Mouse (Mus musculus): Measurements from ENCODE around the gene Was.

DNA sequence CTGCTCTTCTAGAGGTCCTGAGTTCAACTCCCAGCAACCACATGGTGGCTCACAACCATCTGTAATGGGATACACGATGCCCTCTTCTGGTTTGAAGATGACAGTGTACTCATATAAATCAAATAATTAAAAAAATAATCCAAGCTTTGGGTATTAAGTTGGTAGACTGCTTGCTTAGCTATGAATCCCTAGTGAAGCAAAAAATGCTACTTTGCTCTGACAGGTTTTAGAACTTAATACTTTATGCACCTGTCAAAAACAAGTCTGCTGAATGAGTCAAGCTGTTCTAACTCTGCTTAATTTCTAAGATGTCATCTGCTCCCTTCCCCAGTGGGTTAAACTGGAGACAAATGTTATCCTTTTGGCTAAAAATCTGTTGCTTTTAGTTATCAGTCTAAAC, 49.2 kb upstream of the Was start:
- TF ChIP-seq POLR2A (IDR thresholded peaks at IDR 0.05; ENCODE audit: low read depth, low read length) (no peak), CTCF (IDR thresholded peaks at IDR 0.05; ENCODE audit: extremely low read depth, insufficient read length, insufficient replicate concordance, low read depth, low read length) (no peak)
